Mouse (Mus musculus) E14TG2a.4 (cell line): ENCODE data around the gene Mdm2.

Experiments used
- CTCF ChIP-seq: conservative IDR thresholded peaks from 2 replicates; pipeline ENCODE4 v1.5.1; 2014; ENCODE audit warnings: low read length
- NANOG ChIP-seq: IDR thresholded peaks from 2 replicates; pipeline ENCODE4 v1.6.1; 2014; ENCODE audit warnings: borderline replicate concordance, low read length, mixed read lengths

GRCm38 (mm10) chr10:117726888-117727385, 16.4 kb upstream of the Mdm2 start:
- TF ChIP-seq CTCF (no peak), NANOG (no peak)
